24 mouse cellular contexts compared by ENCODE assay signal in the genomic region with DNA sequence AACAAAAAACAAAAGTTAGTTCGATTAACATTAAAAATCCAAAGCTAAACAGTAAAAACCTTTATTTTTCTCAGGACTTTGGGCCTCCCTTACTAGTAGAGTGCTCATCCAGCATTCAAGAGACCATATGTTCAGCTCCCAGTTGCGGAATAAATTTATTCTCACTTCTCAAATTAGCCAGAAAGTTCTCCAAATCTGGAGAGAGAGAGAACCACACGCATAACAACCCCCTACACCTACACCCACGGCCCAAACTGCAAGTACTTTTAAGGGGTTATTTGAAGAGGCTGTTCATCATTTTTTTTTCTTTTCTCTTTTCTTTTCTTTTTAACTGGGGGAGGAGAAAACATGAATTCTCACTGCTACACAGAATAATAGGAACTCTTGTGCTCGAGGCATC. TPM values are rescaled to one million over a fixed set of nuclear protein-coding genes. Genes with fewer than 3 reads are reported as not detected.
DNase-seq lines count a peak whose midpoint lies in the region; ATAC-seq lines count a peak whose summit lies in the region.
"Had no signal": no experiment of that assay in that cellular context is flagged by ENCODE, and none has a peak within 500 bp of the region (broad histone marks: within the 10 kb centered on the region; RNA-seq: fewer than 3 reads in every experiment).

No protein-coding gene starts in this region.

- no peak overlapping the region for H3K9ac ChIP-seq in midbrain, embryonic 15.5 days
- no peak overlapping the region for H3K9ac ChIP-seq in forebrain, embryonic 16.5 days (replicated peaks; ENCODE audit: low read depth, low read length)
- H3K9ac ChIP-seq: heart, embryonic 13.5 days; kidney, embryonic 15.5 days had no signal

- no peak for ATAC-seq in midbrain, embryonic 15.5 days (replicated peaks)
- no peak for ATAC-seq in forebrain, embryonic 16.5 days
- ATAC-seq: forebrain, embryonic 14.5 days; hindbrain, postnatal 0 days; lung, postnatal 0 days had no signal

- no peak overlapping the region for H3K27ac ChIP-seq in midbrain, embryonic 15.5 days
- no peak overlapping the region for H3K27ac ChIP-seq in forebrain, embryonic 16.5 days (ENCODE audit: low read length)
- H3K27ac ChIP-seq: heart, adult 2 months; heart, embryonic 13.5 days; hindbrain, postnatal 0 days; kidney, embryonic 15.5 days; limb, embryonic 10.5 days; stomach, postnatal 0 days had no signal

- DNase-seq in right cerebral cortex, adult 18-20 months = peak; percentile 84
- DNase-seq in right cerebral cortex, postnatal 4 days = no peak
- peak; percentile 41 for DNase-seq in layer of hippocampus, adult 9-10 months (ENCODE audit: low spot score)
- peak; percentile 55 to 74 for DNase-seq in left cerebral cortex, postnatal 14 days (ENCODE audit: low spot score in 2 of 2)
- DNase-seq in telencephalon, adult 2 months (ENCODE audit: low read depth, low spot score) = peak; percentile 95
- DNase-seq: adrenal gland, postnatal 14 days; cerebellum, adult 8-10 months; cerebellum, postnatal 36 days; gastrocnemius, postnatal 36 days; heart, adult 2 months; heart, postnatal 14 days; kidney, adult 11 months; kidney, postnatal 4 days; liver had no signal

- WGBS in midbrain, embryonic 15.5 days = 93% methylated on average over 5 of the region's 5 CpGs
- WGBS in forebrain, embryonic 16.5 days = 86% methylated on average over 5 of the region's 5 CpGs

- H3K36me3 ChIP-seq in midbrain, embryonic 15.5 days (replicated peaks) = peaks cover 5% of the 10 kb centered on the region; the same call in 1 of the 2 replicates
- H3K36me3 ChIP-seq in forebrain, embryonic 16.5 days (ENCODE audit: control insufficient read depth, insufficient read depth) = peaks cover 7% of the 10 kb centered on the region; the same call in 1 of the 2 replicates

- H3K9me3 ChIP-seq in midbrain, embryonic 15.5 days = no peaks in the 10 kb centered on the region
- no peaks in the 10 kb centered on the region for H3K9me3 ChIP-seq in forebrain, embryonic 16.5 days (ENCODE audit: control insufficient read depth, low read length)
- H3K9me3 ChIP-seq: heart, embryonic 13.5 days; kidney, embryonic 15.5 days; limb, embryonic 10.5 days had no signal

- H3K27me3 ChIP-seq in midbrain, embryonic 15.5 days (replicated peaks) = no peaks in the 10 kb centered on the region
- H3K27me3 ChIP-seq in forebrain, embryonic 16.5 days (replicated peaks; ENCODE audit: control insufficient read depth, insufficient read depth, low read length) = no peaks in the 10 kb centered on the region
- H3K27me3 ChIP-seq: heart, embryonic 13.5 days; kidney, embryonic 15.5 days had no signal

- no peaks in the 10 kb centered on the region for H3K4me1 ChIP-seq in midbrain, embryonic 15.5 days
- H3K4me1 ChIP-seq in forebrain, embryonic 16.5 days (replicated peaks; ENCODE audit: control insufficient read depth, insufficient read depth, low read length) = no peaks in the 10 kb centered on the region
- H3K4me1 ChIP-seq: heart, embryonic 13.5 days; kidney, embryonic 15.5 days; limb, embryonic 10.5 days had no signal

- no peak overlapping the region for H3K4me2 ChIP-seq in midbrain, embryonic 15.5 days
- no peak overlapping the region for H3K4me2 ChIP-seq in forebrain, embryonic 16.5 days (ENCODE audit: low read length)
- H3K4me2 ChIP-seq: heart, embryonic 13.5 days; kidney, embryonic 15.5 days; midbrain, embryonic 11.5 days had no signal

- intact Hi-C loops in left cerebral cortex, postnatal 14 days (cut with DNase I) = no loop called here

- H3K4me3 ChIP-seq in midbrain, embryonic 15.5 days = no peak overlapping the region
- H3K4me3 ChIP-seq in forebrain, embryonic 16.5 days (replicated peaks; ENCODE audit: low read length) = no peak overlapping the region
- H3K4me3 ChIP-seq: heart, adult 2 months; heart, embryonic 13.5 days; kidney, embryonic 15.5 days; limb, embryonic 10.5 days had no signal

RNA-seq across cellular contexts. Expression of a gene that starts 23.4 kb away (rescaled TPM):
- total RNA-seq in left cerebral cortex, postnatal 14 days (2021) = 10 to 100 TPM; 45.6 to 47.0 TPM
- polyA plus RNA-seq in midbrain, embryonic 15.5 days (2015; fragmentation: Nextera tagmentation; extraction: Ambion mirVana) = 6.0 and 6.9 TPM in 2 replicates
- 8.0 and 8.9 TPM in 2 replicates for polyA plus RNA-seq in forebrain, embryonic 16.5 days (2015; fragmentation: Nextera tagmentation; extraction: Ambion mirVana)
